Mouse (Mus musculus) yolk sac, embryonic 10.5 days (tissue): ENCODE measurements at regions not wholly inside any gene's neighbourhood (a gene's known extent, or its start where the extent isn't known, plus 50 kb on each side); places are given as distances from the start of the nearest gene placed in this dataset.

ENCODE experiments used
- DNase-seq: peaks from one replicate; pipeline ENCODE4 v3.0.0-alpha.2; 2017; ENCODE audit warnings: low spot score

GRCm38 (mm10) chr4:98282275-98282674 lies 100.8 kb downstream of the Tm2d1 start:
- no peak for DNase-seq

- DNase-seq: no peak
Observed at GRCm38 (mm10) chr4:98258336-98258735, 124.8 kb downstream of the Tm2d1 start.

GRCm38 (mm10) chr4:98257711-98258110 lies 125.4 kb downstream of the Tm2d1 start:
- DNase-seq: no peak

GRCm38 (mm10) chr4:98254856-98255853 lies 128.0 kb downstream of the Tm2d1 start:
- DNase-seq: peak; percentile 13

GRCm38 (mm10) chr4:98243941-98244929 lies 138.9 kb downstream of the Tm2d1 start:
- peak; percentile 8 for DNase-seq

GRCm38 (mm10) chr4:98243502-98243901 lies 139.6 kb downstream of the Tm2d1 start:
- peak; percentile 58 for DNase-seq

DNA sequence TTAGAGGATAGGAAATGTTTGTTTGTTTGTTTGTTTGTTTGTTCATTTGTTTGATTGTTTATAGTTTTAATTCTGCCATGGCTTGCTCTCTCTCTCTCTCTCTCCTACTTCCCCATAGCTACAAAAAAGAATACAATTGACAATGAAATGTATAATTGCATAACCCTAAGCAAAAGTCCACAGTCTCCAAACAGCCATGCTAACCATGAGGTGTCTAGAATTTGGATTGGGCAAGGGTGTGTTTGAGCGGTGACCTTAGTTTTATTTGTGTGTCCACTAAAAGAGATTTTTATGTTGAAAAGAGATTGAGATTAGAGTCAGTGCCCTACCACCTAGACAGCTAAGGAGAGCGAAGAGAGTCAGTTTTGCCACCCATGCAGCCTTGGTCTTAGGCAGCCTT lies 141.2 kb downstream of the Tm2d1 start:
- no peak for DNase-seq

DNA sequence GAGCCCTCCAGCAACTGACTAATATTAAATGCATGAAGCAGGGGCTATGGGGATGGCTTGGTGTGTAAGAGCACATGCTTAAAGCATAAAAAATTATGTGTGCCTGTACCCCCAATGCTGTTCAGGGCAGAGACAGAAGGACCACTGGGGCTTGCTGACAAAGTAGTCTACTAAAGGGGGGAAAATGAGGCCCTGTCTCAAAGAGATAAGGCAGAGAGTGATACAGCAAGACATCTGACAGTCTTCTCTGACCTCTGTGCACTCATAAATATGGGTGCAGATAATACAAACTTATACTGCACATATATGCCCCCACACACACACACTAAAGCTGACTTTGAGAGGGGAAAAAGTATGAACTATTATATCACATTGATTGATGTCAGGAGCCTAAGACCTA lies 142.8 kb downstream of the Tm2d1 start:
- no peak for DNase-seq

GRCm38 (mm10) chr4:98238075-98238474 lies 145.0 kb downstream of the Tm2d1 start:
- DNase-seq: no peak

GRCm38 (mm10) chr4:98237475-98237874 lies 145.6 kb downstream of the Tm2d1 start:
- DNase-seq: no peak

DNA sequence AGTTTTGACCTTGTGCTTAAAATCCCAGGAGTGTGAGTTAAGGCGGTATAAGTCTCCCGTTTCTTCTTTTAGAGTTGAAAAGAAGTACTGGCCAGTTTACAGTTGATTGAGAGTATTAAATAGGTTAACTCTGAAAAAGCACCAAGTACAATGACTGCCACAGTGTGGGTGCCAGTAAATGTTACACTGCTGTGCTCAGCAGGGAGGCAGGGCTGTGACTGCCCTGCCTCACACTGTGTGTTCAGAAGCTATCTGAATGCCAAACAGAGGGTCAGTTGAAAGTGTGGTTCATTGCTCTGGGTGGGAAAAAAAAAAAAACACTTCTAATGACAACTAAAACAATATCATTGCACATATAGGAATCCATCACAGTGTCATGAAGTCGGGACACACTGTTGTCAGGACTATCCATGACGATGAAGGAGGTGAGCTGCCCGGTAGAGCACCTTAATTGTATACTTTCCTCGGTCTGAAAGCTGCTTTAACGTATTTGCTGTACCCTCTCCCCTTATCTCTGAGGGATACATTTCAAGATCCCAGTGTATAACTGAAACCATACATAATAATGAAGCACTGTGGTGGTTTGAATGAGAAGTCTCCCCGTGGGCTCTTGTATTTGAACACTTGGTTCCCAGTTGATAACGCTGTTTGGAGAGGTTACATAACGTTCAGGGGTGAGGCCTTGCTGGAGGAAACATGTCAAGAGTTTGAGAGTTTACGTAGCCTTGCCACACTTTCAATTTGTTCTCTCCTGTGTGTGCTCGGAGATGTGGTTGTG lies 146.9 kb downstream of the Tm2d1 start:
- no peak for DNase-seq

DNA sequence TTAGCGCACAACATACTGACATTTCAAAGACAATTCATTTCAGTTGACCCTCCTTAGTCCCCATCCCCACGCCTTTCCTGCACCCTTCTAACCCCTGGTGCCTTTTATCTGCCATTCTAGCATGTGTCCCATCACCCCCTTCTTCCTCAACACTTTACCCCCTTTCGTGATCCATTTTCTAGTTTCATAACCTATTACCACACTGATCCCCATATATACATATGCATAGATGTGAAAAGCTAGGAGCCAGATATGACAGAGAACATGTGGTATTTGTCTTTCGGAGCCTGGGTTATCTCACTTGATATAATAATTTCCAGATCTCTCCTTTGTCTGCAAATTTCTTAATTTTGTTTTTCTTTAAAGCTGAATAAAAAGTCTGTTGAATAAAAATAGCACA lies 154.9 kb downstream of the Tm2d1 start:
- no peak for DNase-seq

- DNase-seq: no peak
Observed at GRCm38 (mm10) chr4:98224366-98224765, 158.7 kb downstream of the Tm2d1 start.

DNA sequence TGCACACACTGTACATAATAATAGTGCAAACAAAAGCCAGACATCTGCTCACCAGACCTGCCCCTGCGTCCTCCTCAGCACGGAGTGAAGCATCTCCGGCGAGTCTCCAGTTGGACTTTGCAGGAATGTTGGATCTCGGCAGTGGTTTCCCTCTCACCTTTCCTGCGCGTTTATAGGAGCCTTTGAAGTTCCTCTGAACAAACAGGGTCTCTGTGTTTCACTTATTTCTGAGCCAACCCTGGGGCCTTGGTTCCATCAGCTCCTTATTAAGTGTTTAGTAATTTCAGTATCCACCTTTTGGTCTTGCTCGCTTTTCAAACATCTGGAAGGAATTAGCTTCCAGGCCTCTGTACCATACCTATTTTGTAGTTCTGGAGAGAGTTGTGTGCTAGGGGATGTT lies 159.7 kb downstream of the Tm2d1 start:
- DNase-seq: no peak

GRCm38 (mm10) chr4:98221566-98221965 lies 161.5 kb downstream of the Tm2d1 start:
- DNase-seq: no peak

- no peak for DNase-seq
Observed at GRCm38 (mm10) chr4:98215218-98215617, 167.9 kb downstream of the Tm2d1 start.

GRCm38 (mm10) chr4:98207446-98207845 lies 175.7 kb downstream of the Tm2d1 start:
- no peak for DNase-seq

- no peak for DNase-seq
Observed at GRCm38 (mm10) chr4:98206245-98206970, 176.7 kb downstream of the Tm2d1 start.

DNA sequence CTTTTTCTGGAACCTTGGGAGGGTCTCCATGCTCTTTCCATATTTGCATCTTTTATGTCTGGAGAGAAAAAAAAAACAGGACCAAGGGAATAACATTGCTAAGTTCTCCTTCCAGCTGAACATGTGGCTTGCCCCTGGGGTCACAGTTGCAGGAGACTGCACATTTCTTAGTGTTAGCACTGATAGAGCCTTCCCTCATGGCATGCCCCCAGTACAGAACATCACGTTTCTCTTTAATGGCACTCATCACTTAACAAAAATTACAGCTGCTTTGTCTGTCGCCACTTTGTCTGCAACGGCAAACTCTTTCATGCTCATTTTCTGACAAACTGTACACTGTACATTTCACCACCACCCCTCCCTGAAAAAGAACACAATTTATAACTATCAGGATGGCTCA lies 180.0 kb downstream of the Tm2d1 start:
- no peak for DNase-seq

GRCm38 (mm10) chr4:98202232-98202631 lies 180.9 kb downstream of the Tm2d1 start:
- no peak for DNase-seq

- no peak for DNase-seq
Observed at GRCm38 (mm10) chr4:98201102-98201501, 182.0 kb downstream of the Tm2d1 start.
